Mouse (Mus musculus) hindbrain, embryonic 11.5 days (tissue): Measurements from ENCODE around the gene Myh9. TPM values are rescaled to one million over a fixed set of nuclear protein-coding genes. Genes with fewer than 3 reads are reported as not detected.

Experiments used
- ATAC-seq: fragments of 200-750 bp; cut with Nextera tagmentation; 2 replicates; pipeline ENCODE4 v1.8.0; 2017; ENCODE audit warnings: mild to moderate bottlenecking, moderate TSS enrichment, moderate library complexity; ENCODE audit not compliant: low FRiP score
- DNase-seq: peaks from one replicate; pipeline ENCODE4 v3.0.0-alpha.2; 2015; ENCODE audit warnings: low spot score
- H3K27ac ChIP-seq: fragments of 300-500 bp; sonication (generic); 2 replicates; pipeline ENCODE4 v1.5.1; 2014; ENCODE audit warnings: mild to moderate bottlenecking, low read depth, low read length
- H3K27me3 ChIP-seq: fragments of 300-500 bp; sonication (generic); 2 replicates; pipeline ENCODE4 v1.6.1; 2014; ENCODE audit warnings: mild to moderate bottlenecking, low read length, moderate library complexity, mixed read lengths; ENCODE audit not compliant: control insufficient read depth, insufficient read depth
- H3K36me3 ChIP-seq: fragments of 300-500 bp; sonication (generic); 2 replicates; pipeline ENCODE4 v1.6.1; 2014; ENCODE audit warnings: mild to moderate bottlenecking, low read length, moderate library complexity, mixed read lengths; ENCODE audit not compliant: control insufficient read depth, insufficient read depth
- H3K4me1 ChIP-seq: fragments of 300-500 bp; sonication (generic); replicated peaks from 2 replicates; pipeline ENCODE4 v1.6.1; 2014; ENCODE audit warnings: low read length, mixed read lengths; ENCODE audit not compliant: control insufficient read depth, insufficient read depth
- H3K4me2 ChIP-seq: fragments of 300-500 bp; sonication (generic); replicated peaks from 2 replicates; pipeline ENCODE4 v1.6.1; 2014; ENCODE audit warnings: mild to moderate bottlenecking, low read depth, low read length
- H3K4me3 ChIP-seq: fragments of 300-500 bp; sonication (generic); 2 replicates; pipeline ENCODE4 v1.5.1; 2014; ENCODE audit warnings: low read depth, low read length
- H3K9ac ChIP-seq: fragments of 300-500 bp; sonication (generic); 2 replicates; pipeline ENCODE4 v1.6.1; 2014; ENCODE audit warnings: low read depth, low read length
- H3K9me3 ChIP-seq: fragments of 300-500 bp; sonication (generic); 2 replicates; pipeline ENCODE4 v1.6.1; 2016; ENCODE audit warnings: low read length; ENCODE audit not compliant: control insufficient read depth
- WGBS: fragments of 180-500 bp; shearing (Covaris S2); extraction: QIAGEN DNeasy Blood & Tissue Kit; methylation state at CpG from one replicate; pipeline ENCODE4 v1.1.7; 2014; 5-methylcytosine and 5-hydroxymethylcytosine counted together
- polyA plus RNA-seq: library from polyadenylated mRNA; unstranded; fragments of >200 nt; fragmentation: Nextera tagmentation; extraction: Ambion mirVana; gene quantifications from 2 replicates; pipeline ENCODE4 v1.2.1, GENCODE M21; 2014

The Myh9 gene
- polyA plus RNA-seq, 1 experiment from 2014 or later = 29.8 TPM

DNA sequence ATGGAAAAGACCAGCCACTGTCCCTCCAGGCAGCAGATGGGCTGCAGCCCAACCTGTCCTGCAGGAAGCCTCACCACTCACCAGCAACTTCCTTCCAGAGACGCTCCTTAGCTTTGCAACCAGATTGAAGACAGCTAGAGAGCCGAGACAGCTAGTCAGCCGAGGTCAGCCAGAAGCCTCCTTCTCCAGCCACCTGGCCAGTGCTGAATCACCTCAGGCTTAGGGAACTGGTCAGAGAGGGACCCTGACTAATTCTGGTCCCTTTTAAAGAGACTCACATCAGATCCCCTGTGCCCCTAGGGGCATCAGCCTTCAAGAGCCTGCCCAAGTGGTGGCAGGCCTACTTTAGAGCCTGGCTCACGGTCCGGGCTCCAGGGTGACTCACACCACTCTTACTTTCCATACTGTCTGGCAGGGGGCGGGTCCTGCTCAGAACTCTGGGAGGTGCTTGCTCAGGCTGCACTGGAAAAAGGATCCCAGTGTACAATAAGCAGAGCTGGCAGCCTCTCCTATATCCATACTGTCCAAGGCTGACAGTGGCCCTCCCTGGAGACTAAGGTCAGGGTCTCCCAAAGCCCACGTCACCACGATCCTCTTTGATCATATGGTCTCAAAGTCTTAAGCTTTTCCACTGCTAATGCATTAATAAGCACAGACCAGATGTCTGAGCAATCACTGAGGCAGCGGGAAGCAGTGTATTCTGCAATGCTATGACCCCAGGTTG is 5.9 kb downstream of the Myh9 start:
- ATAC-seq (no peak), DNase-seq (no peak)
- H3K4me2 ChIP-seq = no peak overlapping the region
- H3K9me3 ChIP-seq = no peaks in the 10 kb centered on the region
- H3K36me3 ChIP-seq = no peaks in the 10 kb centered on the region
- H3K4me1 ChIP-seq = peaks cover 2% of the 10 kb centered on the region; the same call in 1 of the 2 replicates
- no peaks in the 10 kb centered on the region for H3K27me3 ChIP-seq
- H3K27ac ChIP-seq = no peak overlapping the region
- H3K4me3 ChIP-seq = no peak overlapping the region
- 65% methylated on average over 9 of the region's 9 CpGs for WGBS
- H3K9ac ChIP-seq = no peak overlapping the region

DNA sequence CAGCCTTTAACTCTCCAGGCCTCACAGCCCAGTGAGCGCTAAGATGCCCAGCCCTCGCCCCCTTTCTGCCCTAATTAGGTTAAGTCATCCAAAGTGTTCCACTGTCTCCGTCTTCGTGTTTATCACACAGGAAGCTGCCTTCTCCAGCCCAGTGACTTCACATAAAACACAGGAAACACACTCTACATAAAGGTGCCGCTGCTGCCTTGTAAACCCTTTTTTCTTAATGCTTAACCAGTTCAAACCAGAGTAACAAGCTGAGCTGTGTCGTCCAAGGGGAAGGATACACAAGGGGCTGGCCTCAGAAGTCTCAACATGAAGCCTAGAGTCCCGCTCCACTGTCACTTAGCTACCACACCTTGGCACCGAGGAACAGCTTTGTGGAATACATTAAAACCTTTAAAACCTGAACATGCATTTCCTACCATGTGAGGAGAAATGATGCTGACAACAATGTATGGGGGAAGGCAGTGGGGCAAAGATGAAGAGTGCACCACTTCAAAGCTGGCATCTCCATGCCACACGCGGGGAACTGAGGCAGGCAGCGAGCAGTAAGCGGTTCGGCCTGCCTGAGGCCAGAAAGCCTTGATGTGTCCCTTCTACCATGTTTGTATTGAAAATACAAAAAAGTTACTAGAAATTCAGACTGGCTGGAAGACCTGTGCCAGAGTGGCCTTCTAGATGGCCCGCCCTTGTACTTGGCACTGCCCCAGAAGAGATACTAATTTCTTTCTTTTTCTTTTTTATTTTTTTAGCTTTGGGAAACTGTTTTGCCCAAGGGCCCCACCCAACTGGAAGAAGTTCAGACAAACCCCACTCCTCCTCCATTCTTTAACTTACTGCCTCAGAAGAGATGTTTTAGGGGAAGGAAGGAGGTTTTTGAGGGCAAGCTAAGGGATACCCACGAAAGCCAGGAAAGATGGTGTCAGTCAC is 7.4 kb downstream of the Myh9 start:
- WGBS = 86% methylated on average over 15 of the region's 15 CpGs

GRCm38 (mm10) chr15:77833731-77834130 is 8.2 kb downstream of the Myh9 start:
- DNase-seq = no peak
- Histone ChIP-seq H3K36me3 (no peaks in the 10 kb centered on the region), H3K4me1 (0 out of 2 replicates have a peak, but pooled peaks cover 2% of the 10 kb centered on the region), H3K4me2 (no peak overlapping the region), H3K27ac (no peak overlapping the region), H3K4me3 (no peak overlapping the region), H3K9me3 (no peaks in the 10 kb centered on the region), H3K27me3 (no peaks in the 10 kb centered on the region), H3K9ac (no peak overlapping the region)
- 91% methylated on average over 6 of the region's 6 CpGs for WGBS
- no peak for ATAC-seq

More for the DNA sequence above, 7.4 kb downstream of the Myh9 start:
- Histone ChIP-seq H3K9ac (no peak overlapping the region), H3K4me2 (no peak overlapping the region), H3K4me3 (no peak overlapping the region), H3K36me3 (no peaks in the 10 kb centered on the region), H3K9me3 (no peaks in the 10 kb centered on the region), H3K27me3 (no peaks in the 10 kb centered on the region), H3K27ac (no peak overlapping the region), H3K4me1 (0 out of 2 replicates have a peak, but pooled peaks cover 2% of the 10 kb centered on the region)
- ATAC-seq (no peak), DNase-seq (no peak)

DNA sequence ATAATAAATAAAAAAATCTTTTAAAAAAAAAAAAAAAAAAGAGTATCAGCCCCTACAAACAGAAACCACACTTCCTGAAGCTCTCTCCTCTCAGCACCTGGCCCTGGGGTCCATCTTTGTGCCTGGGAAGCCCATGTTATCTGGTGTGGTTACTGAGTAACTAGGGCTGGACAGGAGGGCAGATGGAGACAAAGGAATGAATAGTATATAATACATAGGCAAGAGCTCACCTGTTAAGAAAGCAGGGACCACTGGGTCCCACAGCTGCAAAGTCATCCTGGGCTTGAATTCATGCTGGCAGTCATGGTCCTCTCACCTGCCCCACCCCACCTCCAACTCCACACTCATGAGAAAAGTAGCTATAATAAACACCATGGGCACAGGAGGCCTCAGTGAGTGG is 8.9 kb downstream of the Myh9 start:
- DNase-seq (no peak), ATAC-seq (no peak)
- no peaks in the 10 kb centered on the region for H3K27me3 ChIP-seq
- no peaks in the 10 kb centered on the region for H3K4me1 ChIP-seq
- H3K9me3 ChIP-seq = no peaks in the 10 kb centered on the region
- H3K27ac ChIP-seq = no peak overlapping the region
- no peak overlapping the region for H3K4me2 ChIP-seq
- H3K36me3 ChIP-seq = no peaks in the 10 kb centered on the region
- H3K4me3 ChIP-seq = no peak overlapping the region
- H3K9ac ChIP-seq = no peak overlapping the region

DNA sequence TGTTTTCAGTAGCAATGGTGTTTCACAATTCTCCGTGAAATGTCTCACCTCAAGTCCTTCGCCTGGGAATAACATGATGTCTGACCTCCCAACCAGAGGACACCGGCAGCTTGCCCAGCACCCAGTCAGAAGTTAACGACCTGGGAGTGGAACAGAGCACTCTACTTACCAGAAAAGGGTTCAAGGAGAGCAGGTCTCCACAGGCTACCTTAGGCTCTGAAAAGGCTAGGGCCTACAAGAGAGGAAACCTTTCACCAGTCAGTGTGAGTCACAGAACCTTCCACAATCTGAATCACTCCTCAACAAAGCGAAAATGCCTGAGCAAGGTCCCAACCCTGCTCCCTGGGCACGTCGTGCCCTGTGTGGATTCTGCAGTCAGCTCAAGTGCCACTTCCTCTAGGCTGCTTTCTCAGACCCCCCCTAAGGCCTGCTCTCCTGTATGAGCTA is 9.5 kb downstream of the Myh9 start:
- H3K27ac ChIP-seq = no peak overlapping the region
- DNase-seq (no peak), ATAC-seq (no peak)
- no peaks in the 10 kb centered on the region for H3K36me3 ChIP-seq
- H3K27me3 ChIP-seq = no peaks in the 10 kb centered on the region
- no peaks in the 10 kb centered on the region for H3K9me3 ChIP-seq
- H3K4me3 ChIP-seq = no peak overlapping the region
- no peak overlapping the region for H3K4me2 ChIP-seq
- no peak overlapping the region for H3K9ac ChIP-seq
- peaks cover 2% of the 10 kb centered on the region for H3K4me1 ChIP-seq
- WGBS = 87% methylated on average over 7 of the region's 7 CpGs

DNA sequence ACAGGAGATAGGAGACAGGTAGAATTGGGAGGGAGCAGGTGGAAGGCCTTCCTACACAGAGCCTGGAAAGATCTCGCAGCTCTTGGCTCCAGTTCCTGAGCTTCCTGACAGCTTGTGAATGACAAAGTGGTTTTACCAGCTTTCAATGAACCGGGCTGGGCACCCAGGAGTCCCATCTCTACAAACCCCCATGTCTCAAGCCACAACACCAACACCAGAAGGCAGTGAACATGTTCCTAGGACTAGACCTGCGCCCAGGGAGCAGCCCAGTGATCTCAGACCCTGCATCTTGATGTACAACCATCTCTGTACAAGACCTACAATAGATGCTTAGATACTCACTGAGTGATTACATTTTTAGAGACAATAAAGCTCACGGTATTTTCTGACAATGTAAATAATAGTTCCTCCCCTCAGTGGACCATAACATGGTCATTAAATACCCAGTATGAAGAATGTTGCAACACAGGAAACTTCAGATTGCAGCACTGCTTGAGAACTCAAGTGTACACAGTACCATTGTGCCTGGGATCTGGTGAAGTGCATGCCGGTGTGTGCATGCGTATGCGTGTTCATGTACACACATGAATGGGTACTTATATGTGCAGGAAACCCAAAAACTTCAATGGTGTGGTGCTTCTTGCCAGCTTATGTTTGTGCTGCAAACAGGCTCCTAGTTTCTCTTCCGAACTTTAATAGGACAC is 10.1 kb downstream of the Myh9 start:
- ATAC-seq (no peak), DNase-seq (no peak)
- Histone ChIP-seq H3K9ac (no peak overlapping the region), H3K4me1 (peaks cover 4% of the 10 kb centered on the region), H3K27ac (no peak overlapping the region), H3K36me3 (no peaks in the 10 kb centered on the region), H3K9me3 (no peaks in the 10 kb centered on the region), H3K27me3 (no peaks in the 10 kb centered on the region), H3K4me2 (no peak overlapping the region), H3K4me3 (no peak overlapping the region)
- 89% methylated on average over 8 of the region's 8 CpGs for WGBS

DNA sequence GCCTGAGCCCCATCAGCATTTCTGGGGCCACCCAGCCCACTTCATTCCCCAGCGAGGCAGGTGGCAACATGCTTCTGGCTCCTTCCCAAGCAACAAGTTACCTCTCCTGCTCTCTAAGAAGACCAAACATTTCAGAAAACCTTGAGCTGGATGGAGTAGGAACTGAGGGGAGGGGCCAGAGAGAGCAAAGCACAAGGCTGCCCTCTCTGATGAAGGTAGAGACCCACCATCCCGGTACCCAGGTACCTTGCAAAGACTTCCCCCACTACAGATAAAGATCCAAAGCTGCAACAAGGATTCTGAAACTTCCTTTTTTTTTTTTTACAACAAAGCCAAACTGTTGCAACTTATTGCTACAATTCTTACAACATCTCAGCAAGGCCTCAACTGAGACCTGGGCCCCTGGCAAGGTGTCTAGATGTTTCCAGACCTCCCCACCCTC is 10.8 kb downstream of the Myh9 start:
- Histone ChIP-seq H3K27me3 (no peaks in the 10 kb centered on the region), H3K27ac (no peak overlapping the region)

GRCm38 (mm10) chr15:77830481-77831137 is 11.4 kb downstream of the Myh9 start:
- no peak overlapping the region for H3K4me3 ChIP-seq
- ATAC-seq (no peak), DNase-seq (no peak)
- H3K27ac ChIP-seq = no peak overlapping the region
- H3K4me2 ChIP-seq = no peak overlapping the region
- no peaks in the 10 kb centered on the region for H3K27me3 ChIP-seq
- no peaks in the 10 kb centered on the region for H3K36me3 ChIP-seq
- H3K9ac ChIP-seq = no peak overlapping the region
- no peaks in the 10 kb centered on the region for H3K9me3 ChIP-seq
- WGBS = 97% methylated on average over 5 of the region's 5 CpGs
- H3K4me1 ChIP-seq = peaks cover 4% of the 10 kb centered on the region

More for the DNA sequence above, 10.8 kb downstream of the Myh9 start:
- Histone ChIP-seq H3K4me3 (no peak overlapping the region), H3K4me2 (no peak overlapping the region), H3K9ac (no peak overlapping the region), H3K36me3 (no peaks in the 10 kb centered on the region), H3K4me1 (peaks cover 4% of the 10 kb centered on the region), H3K9me3 (no peaks in the 10 kb centered on the region)
- ATAC-seq (no peak), DNase-seq (no peak)
- 88% methylated on average over 2 of the region's 2 CpGs for WGBS
